Mouse (Mus musculus): ENCODE measurements around the gene Cep70.

Gene Cep70

GRCm38 (mm10) chr9:99243190-99243894 lies at the start of gene Cep70:
TSS of gene Cep70 (plus strand) at chr9:99243367.
- peak; percentile 92 for DNase-seq (ENCODE audit: low read depth, low spot score)

- DNase-seq (ENCODE audit: low read depth, low spot score), result no peak
Observed at GRCm38 (mm10) chr9:99212643-99213042, 30.5 kb upstream of the Cep70 start.

GRCm38 (mm10) chr9:99216182-99216581 lies 27.0 kb upstream of the Cep70 start:
- DNase-seq (ENCODE audit: low read depth, low spot score), result no peak

GRCm38 (mm10) chr9:99217999-99218719 lies 25.0 kb upstream of the Cep70 start:
- no peak for DNase-seq (ENCODE audit: low read depth, low spot score)

GRCm38 (mm10) chr9:99221636-99222035 lies 21.5 kb upstream of the Cep70 start:
- DNase-seq (ENCODE audit: low read depth, low spot score), result no peak

- DNase-seq (ENCODE audit: low read depth, low spot score), result no peak
Observed at GRCm38 (mm10) chr9:99224583-99224982, 18.6 kb upstream of the Cep70 start.

GRCm38 (mm10) chr9:99229450-99229849 lies 13.7 kb upstream of the Cep70 start:
- DNase-seq (ENCODE audit: low read depth, low spot score), result no peak

GRCm38 (mm10) chr9:99237139-99237538 lies 6.0 kb upstream of the Cep70 start, which contains the start of gene Faiml:
TSS of gene Faiml (minus strand) at chr9:99237239.
- no peak for DNase-seq (ENCODE audit: low read depth, low spot score)

- no peak for DNase-seq (ENCODE audit: low read depth, low spot score)
Observed at GRCm38 (mm10) chr9:99238276-99238675, 4.9 kb upstream of the Cep70 start.

- no peak for DNase-seq (ENCODE audit: low read depth, low spot score)
Observed at GRCm38 (mm10) chr9:99239256-99239655, 3.9 kb upstream of the Cep70 start.

GRCm38 (mm10) chr9:99240571-99240970 lies 2.6 kb upstream of the Cep70 start:
- DNase-seq (ENCODE audit: low read depth, low spot score), result no peak

- peak; percentile 60 for DNase-seq (ENCODE audit: low read depth, low spot score)
Observed at GRCm38 (mm10) chr9:99242035-99242434, 1.1 kb upstream of the Cep70 start.

- DNase-seq (ENCODE audit: low read depth, low spot score), result no peak
Observed at GRCm38 (mm10) chr9:99242533-99243189, 506 bp upstream of the Cep70 start.

GRCm38 (mm10) chr9:99243895-99244293 lies 727 bp downstream of the Cep70 start:
- no peak for DNase-seq (ENCODE audit: low read depth, low spot score)

- DNase-seq (ENCODE audit: low read depth, low spot score), result no peak
Observed at GRCm38 (mm10) chr9:99248304-99248703, 5.1 kb downstream of the Cep70 start.

- no peak for DNase-seq (ENCODE audit: low read depth, low spot score)
Observed at GRCm38 (mm10) chr9:99248906-99249305, 5.7 kb downstream of the Cep70 start.

GRCm38 (mm10) chr9:99253861-99254260 lies 10.7 kb downstream of the Cep70 start:
- no peak for DNase-seq (ENCODE audit: low read depth, low spot score)

GRCm38 (mm10) chr9:99256206-99256605 lies 13.0 kb downstream of the Cep70 start:
- DNase-seq (ENCODE audit: low read depth, low spot score), result no peak

- no peak for DNase-seq (ENCODE audit: low read depth, low spot score)
Observed at GRCm38 (mm10) chr9:99256821-99257220, 13.7 kb downstream of the Cep70 start.

- DNase-seq (ENCODE audit: low read depth, low spot score), result no peak
Observed at GRCm38 (mm10) chr9:99258891-99259290, 15.7 kb downstream of the Cep70 start.

- no peak for DNase-seq (ENCODE audit: low read depth, low spot score)
Observed at GRCm38 (mm10) chr9:99304296-99304695, 61.1 kb downstream of the Cep70 start.

- DNase-seq (ENCODE audit: low read depth, low spot score), result no peak
Observed at GRCm38 (mm10) chr9:99306226-99306625, 63.1 kb downstream of the Cep70 start.

Measured in telencephalon, adult 2 months (tissue).